Mouse (Mus musculus): ENCODE data around the gene Dmc1.

Dmc1 gene

DNA sequence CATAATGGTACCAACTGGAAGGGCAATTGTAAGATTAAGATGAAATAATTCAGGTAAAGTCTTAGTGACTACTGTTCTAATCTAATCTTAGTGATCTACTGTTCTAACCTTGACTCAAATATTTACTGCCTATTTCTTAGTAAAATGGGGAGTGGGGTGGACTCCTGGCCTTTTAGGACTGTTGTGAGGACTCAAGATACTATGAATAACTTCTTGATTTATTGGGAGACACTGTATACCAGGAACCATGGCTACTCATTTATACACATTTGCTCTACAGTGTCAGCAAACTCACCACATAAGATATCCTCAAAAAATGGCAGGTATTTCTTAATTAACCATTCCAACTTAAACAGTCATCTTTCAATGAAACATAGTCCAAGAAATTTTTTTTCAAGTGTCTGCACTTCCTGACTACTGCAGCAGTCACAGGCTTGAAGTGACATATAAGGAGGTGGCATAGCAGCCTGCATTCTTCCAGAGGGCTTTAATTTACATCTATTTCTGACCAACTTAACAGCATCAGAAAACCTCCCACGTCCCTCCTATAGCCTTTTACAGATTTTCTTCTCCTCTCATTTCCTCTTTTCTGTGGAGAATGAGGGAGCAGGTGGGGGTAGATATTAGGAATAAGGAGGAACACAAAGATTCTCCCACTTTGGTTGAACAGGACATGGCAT, 29.2 kb downstream of the Dmc1 start:
- DNase-seq (ENCODE audit: extremely low read depth, low read depth, low spot score), result no peak

DNA sequence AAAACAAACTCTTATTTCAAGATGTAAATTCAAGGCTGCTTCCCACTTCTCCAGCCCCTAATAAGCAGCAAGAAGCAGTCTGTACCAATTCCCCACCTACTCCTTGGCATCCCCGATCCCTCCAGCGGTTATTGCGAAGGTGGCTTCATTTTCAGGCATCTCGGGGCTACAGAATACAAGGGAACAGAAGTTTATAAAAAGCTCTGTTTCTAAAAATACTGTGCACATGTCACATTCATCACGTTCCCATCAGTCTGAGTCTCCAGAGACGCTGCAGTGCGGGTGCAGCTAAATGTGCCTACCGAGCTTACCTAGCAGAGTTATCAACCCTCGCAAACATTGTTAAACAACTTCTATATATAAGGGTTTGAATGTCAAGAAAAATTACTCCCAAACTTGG, 42.5 kb downstream of the Dmc1 start:
- no peak for DNase-seq (ENCODE audit: extremely low read depth, low read depth, low spot score)

DNA sequence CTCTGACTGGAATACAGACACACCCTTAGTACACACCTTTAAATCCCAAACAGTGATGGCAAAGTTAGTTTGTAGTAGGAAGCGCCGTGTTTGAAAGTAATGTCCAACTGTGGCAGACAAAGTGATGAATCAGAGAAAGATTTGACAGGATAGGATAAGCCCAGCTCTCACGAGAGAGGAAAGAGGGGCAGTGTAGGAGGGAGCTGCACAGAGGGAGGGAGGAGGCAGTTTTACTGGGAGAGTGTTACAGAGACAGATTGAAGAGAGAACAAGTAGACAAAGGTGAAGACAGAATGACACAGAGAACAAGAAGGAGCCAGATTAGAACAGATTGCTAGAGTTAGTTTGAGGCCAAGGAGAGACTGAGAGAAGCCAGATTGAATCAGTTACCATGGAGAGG, 45.3 kb downstream of the Dmc1 start:
- no peak for DNase-seq (ENCODE audit: extremely low read depth, low read depth, low spot score)

DNA sequence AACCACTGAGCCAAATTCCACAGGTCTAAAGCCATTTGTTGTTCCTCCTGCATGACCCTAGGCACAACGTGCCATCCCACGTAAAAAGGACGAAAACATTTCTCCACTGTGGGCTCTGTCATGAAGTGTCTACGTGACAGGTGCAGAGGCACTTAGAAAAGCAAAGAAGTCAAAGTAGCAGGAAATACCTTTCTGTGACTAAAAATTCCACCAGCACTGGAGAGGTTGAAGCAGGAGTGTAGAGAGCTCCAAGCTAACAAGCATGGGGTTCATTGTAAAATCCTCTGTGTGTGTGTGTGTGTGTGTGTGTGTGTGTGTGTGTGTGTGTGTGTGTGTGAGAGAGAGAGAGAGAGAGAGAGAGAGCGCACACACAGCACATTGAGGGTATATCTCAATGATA, 52.3 kb downstream of the Dmc1 start:
- DNase-seq (ENCODE audit: extremely low read depth, low read depth, low spot score), result no peak

DNA sequence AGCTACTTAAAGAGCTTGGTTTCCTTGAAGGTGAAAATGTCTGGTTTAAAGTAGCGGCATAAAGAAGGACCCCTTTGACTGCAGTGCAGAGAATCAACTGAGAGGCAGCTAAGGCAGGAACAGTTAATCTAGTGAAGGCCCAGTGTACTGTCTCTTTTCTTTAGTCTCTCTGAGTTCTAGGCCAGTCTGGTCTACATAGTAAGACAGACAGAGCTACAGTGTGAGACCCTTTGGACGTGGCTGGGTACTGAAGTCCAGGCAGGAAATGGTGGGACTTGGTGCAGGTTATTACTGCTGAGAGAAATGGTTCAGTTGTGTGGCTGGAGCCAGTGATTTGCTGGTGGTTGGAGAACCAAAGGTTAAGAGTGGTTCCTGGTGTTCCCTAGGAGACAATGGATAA, 56.7 kb downstream of the Dmc1 start:
- no peak for DNase-seq (ENCODE audit: extremely low read depth, low read depth, low spot score)

DNA sequence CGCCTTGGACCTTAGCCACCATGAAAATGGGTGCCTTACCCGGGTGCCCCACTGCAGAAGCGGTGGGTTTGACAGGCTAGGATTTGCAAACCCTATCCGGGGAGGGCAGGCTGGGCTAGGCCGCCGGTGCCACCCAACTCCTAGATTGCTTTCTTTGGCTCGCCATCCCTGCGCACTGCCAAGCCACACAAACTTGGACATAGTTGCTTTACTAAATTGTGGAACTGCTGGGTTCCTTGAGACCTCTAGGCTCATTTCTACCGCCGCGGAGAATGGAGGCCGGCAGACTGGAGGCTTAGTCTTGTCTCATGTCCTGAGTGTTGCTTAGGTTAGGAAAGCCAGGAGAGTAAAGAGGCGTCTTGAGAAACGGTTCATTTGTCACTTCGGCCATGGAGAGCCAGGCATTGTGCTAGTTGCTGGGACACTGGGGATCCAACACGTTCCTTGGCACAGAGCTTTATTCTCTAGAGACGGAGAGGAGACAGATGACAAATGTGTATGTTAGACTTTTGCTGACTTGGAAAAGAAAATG, 57.6 kb downstream of the Dmc1 start:
- DNase-seq (ENCODE audit: extremely low read depth, low read depth, low spot score), result peak; percentile 77

DNA sequence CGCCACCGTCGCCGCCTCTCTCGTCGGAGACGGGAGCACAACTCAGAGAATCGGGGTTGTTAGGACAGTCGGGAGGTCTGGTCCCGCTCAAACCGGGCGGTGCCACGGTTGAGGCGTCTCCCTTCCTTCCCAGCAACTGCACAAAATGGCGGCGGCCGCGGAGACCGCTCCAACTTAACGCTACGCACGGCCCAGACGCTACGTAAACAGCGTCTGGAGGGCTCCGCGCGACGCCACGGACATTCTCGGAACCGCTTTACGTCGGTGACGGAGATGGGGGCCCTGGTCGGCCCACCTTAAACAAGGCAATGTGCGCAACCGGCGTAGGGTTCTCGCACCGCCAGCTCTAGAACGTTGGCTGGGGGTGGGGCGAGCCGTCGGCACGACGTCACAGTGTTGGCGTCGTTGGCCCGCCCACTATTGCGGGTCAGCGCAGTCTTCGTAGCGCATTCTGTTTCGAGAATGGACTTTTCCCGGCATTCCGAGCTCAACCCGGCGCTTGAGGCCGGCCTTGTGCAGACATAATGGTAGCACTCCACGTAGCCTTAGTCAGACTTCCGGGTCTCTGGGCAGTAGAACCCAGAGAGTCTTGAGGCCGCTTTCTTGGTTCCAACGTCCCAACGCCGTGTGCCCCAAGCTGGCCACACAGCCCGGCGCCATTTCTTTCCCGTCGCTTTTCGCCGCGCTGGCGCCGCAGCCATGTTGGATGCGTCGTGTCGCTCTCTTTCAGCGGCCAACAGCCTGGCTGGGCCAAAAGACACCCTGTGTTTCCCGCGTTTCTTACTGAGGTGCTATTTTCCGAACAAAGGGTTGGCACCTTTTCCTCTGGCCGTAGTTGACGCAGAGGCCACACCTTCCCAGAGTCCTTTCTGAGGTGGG, 58.3 kb downstream of the Dmc1 start, which contains the start of gene Ddx17:
Gene Ddx17, minus strand, starts transcription at position 332 of the 879 bp plus-strand sequence.
- DNase-seq (ENCODE audit: extremely low read depth, low read depth, low spot score), result no peak

DNA sequence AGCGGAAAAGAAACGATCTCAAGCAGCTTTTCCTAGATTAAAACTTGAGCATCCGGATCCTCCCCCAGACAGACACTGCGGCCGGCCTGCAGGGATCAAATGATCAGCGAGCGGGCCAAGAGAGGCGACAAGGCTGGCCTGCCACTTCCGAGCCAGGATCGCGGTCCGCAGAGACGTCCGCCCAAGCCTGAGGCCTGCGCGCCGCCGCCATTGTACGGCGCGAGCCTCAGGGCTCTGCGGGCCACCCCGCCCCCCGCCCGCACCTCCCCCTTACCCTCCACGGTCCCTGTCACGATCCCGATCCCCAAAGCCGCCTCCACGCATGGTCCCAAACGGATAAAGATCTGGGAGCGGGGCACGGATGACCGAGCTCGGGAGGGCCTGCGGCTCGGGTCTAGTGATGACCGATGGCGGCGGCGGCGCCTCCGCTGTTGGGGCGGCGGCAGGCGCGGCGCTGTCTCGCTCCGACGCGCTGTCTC, 58.9 kb downstream of the Dmc1 start:
- no peak for DNase-seq (ENCODE audit: extremely low read depth, low read depth, low spot score)

DNA sequence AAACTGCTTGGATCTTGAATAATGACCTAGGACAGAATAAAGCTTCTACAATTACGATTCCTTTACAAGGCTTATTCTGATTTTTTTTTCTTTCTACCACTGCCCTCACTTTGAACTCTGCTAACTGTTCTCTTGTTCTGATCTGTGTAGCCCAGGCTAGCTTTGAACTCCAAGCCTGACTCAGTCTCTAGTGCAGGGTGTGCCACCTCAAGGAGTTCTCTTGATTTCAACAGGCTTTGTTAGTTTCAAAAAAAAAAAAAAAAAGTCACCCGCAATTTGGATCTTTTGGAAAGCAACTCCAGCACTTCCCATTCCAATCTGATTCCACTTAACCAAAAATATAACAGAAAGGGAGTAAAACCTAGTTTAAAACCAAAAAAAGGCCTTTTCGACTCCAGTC, 59.4 kb downstream of the Dmc1 start:
- no peak for DNase-seq (ENCODE audit: extremely low read depth, low read depth, low spot score)

DNA sequence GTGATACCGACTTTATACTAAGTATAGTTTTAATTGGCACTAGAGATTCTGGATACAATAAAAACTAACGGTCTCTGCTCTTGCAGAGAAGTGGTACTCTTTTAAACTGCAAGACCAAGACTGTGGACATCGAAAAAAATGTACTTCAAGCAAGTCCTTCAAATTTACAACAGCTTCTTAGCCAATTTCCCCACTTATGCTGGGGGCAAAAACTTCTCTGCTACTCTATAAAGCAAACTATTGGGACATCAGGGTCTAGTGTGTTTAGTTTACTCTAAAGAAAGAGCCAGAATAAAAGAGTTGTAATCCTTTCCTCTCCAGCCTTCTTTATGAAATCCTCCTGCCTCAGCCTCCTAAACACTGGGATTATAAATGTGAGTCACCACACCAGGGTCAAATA, 60.9 kb downstream of the Dmc1 start:
- DNase-seq (ENCODE audit: extremely low read depth, low read depth, low spot score), result no peak

DNA sequence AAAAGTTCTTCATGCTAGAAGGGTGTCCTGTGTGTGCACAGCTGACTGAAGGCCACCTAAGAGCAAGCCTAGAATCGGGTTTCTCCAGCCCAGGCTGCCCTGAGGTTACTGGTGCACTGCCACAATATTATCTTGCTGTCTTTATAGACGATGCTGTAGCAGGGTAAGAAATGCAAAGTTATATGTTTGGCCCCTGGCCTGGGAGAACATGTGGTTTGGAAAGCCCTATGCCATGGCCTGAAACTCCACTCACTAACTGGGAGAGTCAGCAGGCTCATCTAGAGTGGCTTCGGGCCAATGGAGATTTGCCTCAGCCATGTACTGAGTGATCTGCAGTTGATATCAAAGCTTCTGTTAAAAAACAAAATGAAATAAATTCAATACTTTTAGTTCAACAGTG, 71.1 kb downstream of the Dmc1 start:
- no peak for DNase-seq (ENCODE audit: extremely low read depth, low read depth, low spot score)

DNA sequence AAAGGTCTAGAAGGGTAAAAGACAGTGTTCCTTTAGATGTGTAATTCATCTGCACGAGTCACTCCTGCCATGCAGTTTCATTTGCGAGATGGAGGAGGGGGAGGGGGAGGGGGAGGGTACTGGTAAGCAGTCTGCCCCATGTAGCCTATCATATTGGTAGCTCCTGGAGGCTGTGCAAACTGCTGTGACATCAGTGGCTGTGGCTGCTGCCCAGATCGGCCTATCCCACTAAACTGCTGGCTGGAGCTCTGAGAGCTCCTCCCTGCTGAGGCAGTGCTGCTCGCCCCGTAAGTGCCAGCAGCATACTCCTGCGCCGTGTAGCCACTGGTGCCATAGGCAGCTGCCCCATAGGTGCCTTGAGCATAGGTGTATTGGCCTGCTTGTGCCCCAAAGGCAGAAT, 75.0 kb downstream of the Dmc1 start:
- no peak for DNase-seq (ENCODE audit: extremely low read depth, low read depth, low spot score)

DNA sequence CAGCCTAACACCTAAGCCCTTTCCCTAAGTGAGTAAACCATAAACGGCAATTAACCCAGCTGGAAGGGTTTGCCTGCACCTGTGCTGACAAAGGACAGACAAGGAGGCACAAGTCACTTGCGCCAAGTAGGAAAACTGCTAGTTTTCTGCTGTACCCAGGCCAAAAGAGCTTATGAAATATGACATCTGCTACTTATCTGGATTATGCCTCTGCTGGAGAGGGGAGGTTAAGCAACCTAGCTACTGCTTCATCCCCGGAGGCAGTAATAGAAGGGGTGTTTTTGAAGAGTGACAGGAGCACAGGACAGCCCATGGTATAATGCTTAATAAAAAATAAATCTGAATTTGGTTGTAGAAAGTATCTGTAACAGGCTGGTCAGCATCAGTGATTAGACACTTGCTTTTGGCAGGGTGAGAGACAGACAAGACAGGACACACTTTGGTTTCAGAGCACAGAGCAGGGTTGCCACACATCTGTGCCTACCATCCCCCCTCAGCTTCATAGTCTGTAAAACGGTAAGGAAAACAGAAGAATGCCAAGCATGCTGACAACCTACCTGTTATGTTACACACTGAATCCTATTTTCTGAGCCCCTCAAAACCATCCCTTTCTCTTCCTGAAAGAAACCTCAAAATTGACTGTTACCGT, 76.8 kb downstream of the Dmc1 start:
- DNase-seq (ENCODE audit: extremely low read depth, low read depth, low spot score), result peak; percentile 93

DNA sequence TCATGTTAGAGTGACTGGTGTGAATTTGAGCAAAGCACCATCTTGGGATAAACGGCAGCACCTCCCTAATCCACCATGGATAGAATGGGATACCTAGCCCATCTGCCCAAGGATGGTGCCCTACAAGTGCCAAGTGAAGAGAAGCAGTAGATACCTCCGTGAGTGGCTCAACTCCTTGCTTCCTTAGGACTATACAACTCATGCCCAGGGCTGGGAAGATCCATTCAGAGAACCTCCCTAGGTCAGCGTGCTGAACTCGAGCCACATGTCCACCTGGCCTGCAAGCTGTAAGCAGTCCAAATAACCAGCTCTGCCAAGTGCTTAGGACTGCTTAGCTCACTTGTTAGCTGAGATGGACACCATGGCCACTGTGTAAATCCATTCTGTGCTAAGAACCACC, 77.7 kb downstream of the Dmc1 start:
- no peak for DNase-seq (ENCODE audit: extremely low read depth, low read depth, low spot score)

DNA sequence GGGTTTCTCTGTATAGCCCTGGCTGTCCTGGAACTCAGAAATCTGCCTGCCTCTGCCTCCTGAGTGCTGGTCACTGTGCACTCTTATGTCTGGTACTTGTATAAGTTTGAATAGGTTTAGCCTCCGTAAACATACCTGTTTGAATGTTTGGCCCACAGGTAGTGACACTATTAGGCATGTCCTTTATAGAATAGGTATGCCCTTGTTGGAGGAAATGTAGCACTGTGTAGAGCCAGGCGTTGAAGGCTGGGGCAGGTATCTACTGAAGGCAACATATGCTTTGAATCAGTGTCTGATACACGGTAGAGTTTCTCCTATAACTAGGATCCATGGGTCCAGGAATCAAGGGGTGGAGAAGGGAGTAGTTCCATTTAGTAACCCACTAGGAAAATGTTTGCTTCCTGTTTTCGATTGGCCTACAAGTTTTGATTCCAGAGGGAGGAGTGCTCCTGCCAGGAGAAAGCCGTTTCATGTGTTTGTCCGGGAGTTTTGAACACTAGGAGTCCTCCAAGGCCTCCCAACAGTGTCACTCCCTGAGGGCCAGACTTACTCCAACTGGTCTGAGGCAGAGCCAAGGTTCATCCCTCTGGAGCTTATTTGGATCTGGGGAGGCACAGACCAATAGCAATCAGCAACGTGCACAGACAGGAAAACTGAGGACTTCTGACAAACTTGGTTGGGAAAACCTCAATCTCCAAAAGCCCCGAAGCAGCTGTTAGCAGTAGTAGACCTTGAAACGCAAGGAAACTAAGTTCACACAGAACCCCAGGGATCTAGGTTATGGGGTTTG, 78.7 kb downstream of the Dmc1 start:
- DNase-seq (ENCODE audit: extremely low read depth, low read depth, low spot score), result peak; percentile 85

DNA sequence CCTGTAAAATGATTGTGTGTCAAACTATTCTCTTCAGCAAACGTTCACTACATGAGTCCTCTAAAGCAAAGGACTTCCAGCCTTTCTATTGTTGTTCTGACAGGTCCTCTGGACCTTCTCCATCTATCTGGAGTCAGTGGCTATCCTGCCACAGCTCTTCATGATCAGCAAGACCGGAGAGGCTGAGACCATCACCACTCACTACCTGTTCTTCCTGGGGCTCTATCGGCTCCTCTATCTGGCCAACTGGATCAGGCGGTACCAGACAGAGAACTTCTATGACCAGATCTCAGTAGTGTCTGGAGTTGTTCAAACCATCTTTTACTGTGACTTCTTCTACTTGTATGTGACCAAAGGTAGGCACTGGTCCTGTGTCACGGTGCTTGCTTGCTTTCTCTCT, 79.3 kb downstream of the Dmc1 start:
- DNase-seq (ENCODE audit: extremely low read depth, low read depth, low spot score), result no peak

DNA sequence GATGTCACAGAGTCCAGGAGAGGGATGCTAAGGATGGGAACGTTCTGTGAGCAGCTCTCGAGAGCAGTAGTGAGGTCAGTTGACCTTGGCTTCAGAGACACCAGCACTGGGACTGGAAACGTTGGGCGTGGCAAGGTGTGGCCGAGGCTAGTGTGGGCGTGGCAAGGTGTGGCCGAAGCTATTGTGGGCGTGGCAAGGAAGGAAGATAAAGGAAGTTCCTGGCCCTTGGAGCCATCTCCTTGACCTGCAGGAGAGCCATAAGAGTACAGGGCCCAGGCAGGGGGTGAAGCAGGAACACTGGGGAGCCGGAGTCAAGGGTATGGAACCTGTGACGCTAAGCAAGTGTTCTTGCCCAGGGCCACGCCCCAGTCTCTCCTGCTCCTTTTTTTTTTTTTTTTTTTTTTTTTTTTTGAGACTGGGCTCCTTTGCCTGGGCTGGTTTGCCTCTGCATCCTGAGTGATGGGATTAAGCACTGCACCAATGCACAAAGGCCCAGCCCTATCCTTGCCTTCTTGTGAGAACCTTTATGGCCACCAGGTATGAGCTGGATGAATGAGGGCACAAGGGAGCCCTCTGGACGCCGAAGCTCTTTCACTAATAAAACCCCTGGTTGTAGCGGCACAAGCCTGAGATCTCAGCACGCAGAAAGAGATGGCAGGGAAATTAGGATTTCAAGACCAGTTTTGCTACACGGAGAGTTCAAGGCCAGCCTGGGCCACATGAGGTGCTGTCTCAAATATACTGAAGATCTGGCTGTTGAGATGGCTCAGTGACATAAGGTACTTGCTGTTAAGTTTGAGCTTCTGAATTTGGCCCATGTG, 85.3 kb downstream of the Dmc1 start:
- DNase-seq (ENCODE audit: extremely low read depth, low read depth, low spot score), result no peak

DNA sequence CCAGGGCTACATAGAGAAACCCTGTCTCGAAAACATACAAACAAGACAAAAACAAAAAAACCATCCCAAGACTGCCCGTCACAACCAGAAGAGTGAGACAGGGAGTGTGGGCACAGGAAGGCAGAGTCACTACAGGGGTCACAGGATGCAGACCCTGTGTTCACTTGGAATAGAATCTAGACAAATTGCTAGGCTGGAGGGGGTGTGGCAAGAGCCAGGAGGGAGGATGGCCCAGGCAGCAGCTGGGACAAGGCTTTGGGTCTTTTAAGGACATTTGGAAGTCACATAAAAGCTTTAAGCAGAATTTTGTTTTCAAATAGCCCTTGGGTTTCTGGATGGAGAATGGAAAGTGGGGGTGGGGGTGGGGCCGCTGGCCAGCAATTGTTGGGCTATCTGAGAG, 86.3 kb downstream of the Dmc1 start:
- no peak for DNase-seq (ENCODE audit: extremely low read depth, low read depth, low spot score)

DNA sequence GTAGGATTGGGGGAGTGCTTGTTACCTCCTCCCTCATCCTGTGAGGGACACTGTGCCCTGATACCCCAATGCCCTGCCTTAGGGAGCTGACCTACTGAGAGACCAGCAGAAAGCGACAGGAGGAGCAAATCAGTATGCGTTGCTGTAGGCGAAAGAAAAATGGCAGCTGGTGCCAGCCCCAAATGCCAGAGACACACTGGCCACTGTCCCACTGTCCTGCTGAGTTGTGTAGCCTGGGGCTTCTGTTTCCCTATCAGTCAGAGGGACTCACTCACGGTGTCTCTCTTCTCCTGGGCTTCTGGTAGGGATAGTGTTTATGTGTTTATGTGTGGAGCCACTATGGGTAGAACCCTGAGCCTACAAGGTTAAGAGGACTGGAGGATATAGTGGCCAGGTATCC, 87.2 kb downstream of the Dmc1 start:
- DNase-seq (ENCODE audit: extremely low read depth, low read depth, low spot score), result no peak

All from fat pad, adult 2 months (tissue).